Mouse (Mus musculus): ENCODE data around the gene Lexm. TPM values are rescaled to one million over a fixed set of nuclear protein-coding genes. Genes with fewer than 3 reads are reported as not detected.

Gene Lexm
- polyA plus RNA-seq (2012; rRNA removed; ENCODE audit: low replicate concordance): not detected in 2 replicates

GRCm38 (mm10) chr4:106617056-106617455, at the start of gene Lexm:
Lexm (minus strand) TSS chr4:106617241.

GRCm38 (mm10) chr4:106650833-106651527, 33.9 kb upstream of the Lexm start, which contains the start of gene Pars2:
Pars2 (plus strand) TSS chr4:106651069.

GRCm38 (mm10) chr4:106622030-106622493, 5.0 kb upstream of the Lexm start, which contains the start of gene Ttc22:
Ttc22 (plus strand) TSS chr4:106622432.

GRCm38 (mm10) chr4:106560846-106561781, 55.9 kb downstream of the Lexm start, which contains the start of gene Dhcr24:
Dhcr24 (plus strand) TSS chr4:106561038.

Other genes starting within 250 kb of the Lexm start
- gene Pcsk9, start 152.9 kb downstream of the Lexm start, polyA plus RNA-seq (2012; rRNA removed; ENCODE audit: low replicate concordance): 0.16 and 1.7 TPM in 2 replicates
- gene Bsnd, start 125.0 kb downstream of the Lexm start, polyA plus RNA-seq (2012; rRNA removed; ENCODE audit: low replicate concordance): 0.06 TPM in 1 of 2 replicates, not detected in the other
- 48.7 and 70.3 TPM in 2 replicates for gene Dhcr24, start 56.2 kb downstream of the Lexm start, polyA plus RNA-seq (2012; rRNA removed; ENCODE audit: low replicate concordance)
- gene Ttc22, start 5.2 kb upstream of the Lexm start, polyA plus RNA-seq (2012; rRNA removed; ENCODE audit: low replicate concordance): 1.8 TPM in 1 of 2 replicates, not detected in the other
- gene Pars2, start 33.8 kb upstream of the Lexm start, polyA plus RNA-seq (2012; rRNA removed; ENCODE audit: low replicate concordance): 10.8 and 17.0 TPM in 2 replicates
- 53.7 and 81.7 TPM in 2 replicates for gene Ttc4, start 61.7 kb upstream of the Lexm start, polyA plus RNA-seq (2012; rRNA removed; ENCODE audit: low replicate concordance)
- gene Mroh7, start 113.7 kb upstream of the Lexm start, polyA plus RNA-seq (2012; rRNA removed; ENCODE audit: low replicate concordance): 1.0 and 3.9 TPM in 2 replicates
- gene Fam151a, start 116.6 kb upstream of the Lexm start, polyA plus RNA-seq (2012; rRNA removed; ENCODE audit: low replicate concordance): 0.27 and 1.5 TPM in 2 replicates
- 13.6 and 15.7 TPM in 2 replicates for gene Acot11, start 187.8 kb upstream of the Lexm start, polyA plus RNA-seq (2012; rRNA removed; ENCODE audit: low replicate concordance)

All from subcutaneous adipose tissue, adult 2 months (tissue).